Mouse (Mus musculus) urinary bladder, adult 2 months (tissue): ENCODE data around the gene Gimap8. TPM values are rescaled to one million over a fixed set of nuclear protein-coding genes. Genes with fewer than 3 reads are reported as not detected.
A peak's percentile ranks its signal among the peaks of the same experiment; 100 is the strongest.
"Not testable (repeated sequence)": the region's sequence is repeated elsewhere in the genome, so short reads cannot be mapped to it uniquely, and the experiment has no call there.

ENCODE experiments used
- DNase-seq: peaks from one replicate; pipeline ENCODE4 v3.0.0; 2022; ENCODE audit warnings: low spot score
- polyA plus RNA-seq: library from polyadenylated mRNA; depleted of rRNA; stranded (reverse); fragments of >200 nt; gene quantifications from 2 replicates; pipeline ENCODE4 v1.2.3, GENCODE M21; 2012; rRNA removed

The Gimap8 gene
- polyA plus RNA-seq: 6.2 and 8.1 TPM in 2 replicates

- DNase-seq: peak; percentile 16
Observed at GRCm38 (mm10) chr6:48646995-48647394, at the start of gene Gimap8. Gene Gimap8, plus strand, starts transcription at chr6:48647234.

GRCm38 (mm10) chr6:48600594-48600993 lies 46.4 kb upstream of the Gimap8 start:
- no peak for DNase-seq

GRCm38 (mm10) chr6:48601271-48602079 lies 45.6 kb upstream of the Gimap8 start, which contains the start of gene Zfp775:
Gene Zfp775, plus strand, starts transcription at chr6:48602063.
- DNase-seq: peak; percentile 96

- no peak for DNase-seq
Observed at GRCm38 (mm10) chr6:48602080-48602741, 44.8 kb upstream of the Gimap8 start.

- no peak for DNase-seq
Observed at GRCm38 (mm10) chr6:48608124-48608523, 38.9 kb upstream of the Gimap8 start.

- DNase-seq: no peak
Observed at GRCm38 (mm10) chr6:48609512-48609911, 37.5 kb upstream of the Gimap8 start.

- DNase-seq: no peak
Observed at GRCm38 (mm10) chr6:48610657-48611056, 36.4 kb upstream of the Gimap8 start.

GRCm38 (mm10) chr6:48613464-48613863 lies 33.6 kb upstream of the Gimap8 start:
- no peak for DNase-seq

- DNase-seq: no peak
Observed at GRCm38 (mm10) chr6:48614756-48615155, 32.3 kb upstream of the Gimap8 start.

- DNase-seq: no peak
Observed at GRCm38 (mm10) chr6:48620031-48620430, 27.0 kb upstream of the Gimap8 start.

- DNase-seq: not testable (repeated sequence)
Observed at GRCm38 (mm10) chr6:48622186-48622843, 24.7 kb upstream of the Gimap8 start.

GRCm38 (mm10) chr6:48623460-48623859 lies 23.6 kb upstream of the Gimap8 start:
- DNase-seq: no peak

- no peak for DNase-seq
Observed at GRCm38 (mm10) chr6:48626464-48626863, 20.6 kb upstream of the Gimap8 start, which contains the start of gene AI854703. Gene AI854703, plus strand, starts transcription at chr6:48626764.

GRCm38 (mm10) chr6:48626984-48627383 lies 20.1 kb upstream of the Gimap8 start:
- DNase-seq: peak; percentile 42

- DNase-seq: no peak
Observed at GRCm38 (mm10) chr6:48627511-48627924, 19.5 kb upstream of the Gimap8 start.

- DNase-seq: no peak
Observed at GRCm38 (mm10) chr6:48628377-48628776, 18.7 kb upstream of the Gimap8 start.

- DNase-seq: no peak
Observed at GRCm38 (mm10) chr6:48628808-48629660, 18.0 kb upstream of the Gimap8 start.

- DNase-seq: no peak
Observed at GRCm38 (mm10) chr6:48629661-48630034, 17.4 kb upstream of the Gimap8 start.

GRCm38 (mm10) chr6:48630831-48631230 lies 16.2 kb upstream of the Gimap8 start:
- no peak for DNase-seq

- DNase-seq: no peak
Observed at GRCm38 (mm10) chr6:48635105-48635504, 11.9 kb upstream of the Gimap8 start.

GRCm38 (mm10) chr6:48636515-48636914 lies 10.5 kb upstream of the Gimap8 start:
- no peak for DNase-seq
